Mouse (Mus musculus) cerebellum, adult 2 months (tissue): ENCODE data around the gene Ptbp1.
A peak's percentile ranks its signal among the peaks of the same experiment; 100 is the strongest.

Experiments
- CTCF ChIP-seq: fragments of 200-500 bp; IDR thresholded peaks from 2 replicates; pipeline ENCODE4 v1.5.1; 2011; ENCODE audit warnings: low read depth, mild to moderate bottlenecking, control low read depth, low read length, moderate library complexity, borderline replicate concordance; ENCODE audit not compliant: insufficient read depth
- POLR2A ChIP-seq: fragments of 200-500 bp; IDR thresholded peaks from 2 replicates; pipeline ENCODE4 v1.6.1; 2011; ENCODE audit warnings: low read length, control low read depth, borderline replicate concordance; ENCODE audit not compliant: insufficient read depth

DNA sequence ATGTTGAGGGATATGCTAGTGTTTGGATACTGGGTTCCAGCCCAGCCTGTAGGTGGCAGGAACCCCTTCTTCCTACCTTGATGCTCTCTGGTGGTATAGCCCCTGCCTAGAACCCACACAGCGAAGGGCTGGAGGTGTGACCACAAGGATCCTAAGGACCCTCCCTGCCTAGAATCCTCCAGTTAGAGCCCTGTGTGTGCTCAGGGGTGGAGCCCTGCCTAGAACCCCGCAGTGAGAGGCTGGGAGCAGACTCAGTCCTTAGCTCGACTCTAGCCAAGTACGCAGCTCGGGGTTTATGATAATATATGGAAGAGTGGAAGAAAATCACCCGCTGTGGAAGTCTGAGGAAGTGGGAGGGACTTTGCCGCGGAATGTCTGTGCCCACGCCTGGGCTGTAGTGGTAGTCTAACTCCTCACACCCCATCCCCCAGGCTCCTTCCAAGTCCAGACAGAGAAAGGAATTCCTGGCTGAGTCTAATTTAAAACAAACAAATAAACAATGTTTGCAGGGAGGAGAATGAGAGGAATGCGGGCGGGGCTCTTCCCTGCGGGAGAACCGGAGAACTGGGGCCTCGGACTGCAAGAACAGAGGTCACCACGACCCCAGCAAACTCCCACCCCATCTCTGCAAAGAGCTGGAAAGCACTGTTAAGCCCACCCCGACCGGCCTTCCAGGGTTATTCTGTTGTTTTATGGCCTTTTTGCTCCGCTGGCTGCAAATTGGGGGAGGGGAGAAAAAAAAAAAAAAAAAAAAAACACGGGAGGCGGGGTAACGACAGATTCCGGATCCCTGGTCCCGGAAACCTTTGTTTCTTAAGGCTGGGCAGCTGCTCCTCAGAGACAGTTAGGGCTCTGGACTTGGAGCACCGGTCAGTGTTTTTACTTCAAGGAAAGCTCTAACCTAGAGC lies 13.3 kb upstream of the Ptbp1 start:
- no peak for TF ChIP-seq CTCF
- peak; percentile 23; the same call in 1 of the 2 replicates for TF ChIP-seq POLR2A
